Mouse (Mus musculus) inflammation-experienced regulatory T-cells, adult 16 weeks (primary cell): ENCODE data around the gene Nudt19. TPM values are rescaled to one million over a fixed set of nuclear protein-coding genes. Genes with fewer than 3 reads are reported as not detected.

Source experiments
- polyA plus RNA-seq: library from polyadenylated mRNA; unstranded; fragments of 100-300 nt; shearing (Covaris generic); gene quantifications from one replicate; pipeline ENCODE4 v1.2.1, GENCODE M21; 2017

Gene Nudt19
- polyA plus RNA-seq, result 51.1 TPM

DNA sequence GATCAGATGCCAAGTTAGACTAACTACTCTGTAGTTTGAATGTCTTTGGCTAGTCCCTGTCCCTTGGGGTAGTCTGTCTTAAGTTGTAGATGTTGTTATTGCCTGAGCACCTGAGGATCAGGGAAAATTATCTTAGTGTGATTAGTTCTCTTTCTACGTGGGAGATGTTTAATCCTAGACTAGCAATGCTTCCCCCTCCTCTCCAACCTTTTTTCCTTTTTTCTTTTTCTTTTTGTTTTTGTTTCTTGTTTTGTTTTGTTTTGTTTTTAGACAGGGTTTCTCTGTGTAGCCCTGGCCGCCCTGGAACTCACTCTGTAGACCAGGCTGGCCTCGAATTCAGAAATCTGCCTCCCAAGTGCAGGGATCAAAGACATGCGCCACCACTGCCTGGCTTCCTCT lies at the start of gene Nudt19:
Nudt19 (minus strand) TSS at position 100 of the 399 bp plus-strand sequence.

GRCm38 (mm10) chr7:35586055-35586905 lies 30.2 kb upstream of the Nudt19 start, which contains the start of gene Ankrd27:
Ankrd27 (plus strand) TSS chr7:35586244.

DNA sequence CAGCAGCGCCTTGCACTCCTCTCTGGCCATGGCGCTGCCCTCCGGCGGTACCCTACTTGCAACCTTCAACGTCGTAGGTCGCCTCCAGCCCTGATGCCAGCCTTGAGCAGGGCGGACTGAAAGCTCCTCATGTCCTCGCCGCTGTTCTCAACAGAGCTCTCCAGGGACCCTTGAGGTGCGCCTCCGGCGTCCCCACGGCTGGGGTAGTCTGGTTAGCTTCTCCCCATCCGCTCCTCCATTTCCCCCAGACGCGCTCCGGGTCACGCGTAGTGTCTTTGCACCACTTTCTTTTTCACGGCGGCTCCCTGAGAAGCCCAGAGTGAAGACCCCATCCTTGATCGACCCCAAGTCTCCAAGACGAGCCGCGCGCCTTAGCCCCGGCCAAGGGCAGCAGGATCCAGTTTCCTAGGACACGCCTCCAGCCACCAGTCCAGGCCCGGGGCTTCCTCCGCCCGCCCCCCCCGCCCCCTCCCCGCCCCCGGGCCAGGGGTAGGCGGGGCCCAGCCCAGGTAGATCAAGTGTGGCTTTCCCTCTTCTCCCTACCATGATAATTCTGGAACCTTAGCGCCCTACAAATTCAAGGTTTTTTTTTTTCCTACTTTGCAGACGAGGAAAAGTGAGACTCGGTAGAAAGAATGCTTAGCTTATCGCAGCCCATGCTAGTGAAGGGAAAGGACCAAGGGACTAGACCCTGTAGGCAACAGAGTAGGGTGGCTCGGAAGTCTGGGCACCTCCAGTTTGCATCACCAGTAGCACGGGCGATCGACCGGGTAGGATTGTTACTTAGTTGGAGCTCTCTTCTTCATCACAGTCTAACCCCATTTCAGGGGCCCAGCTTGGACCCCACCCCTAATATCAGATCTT lies 29.3 kb upstream of the Nudt19 start, which contains the start of gene Rgs9bp:
Rgs9bp (minus strand) TSS at position 392 of the 864 bp plus-strand sequence.

DNA sequence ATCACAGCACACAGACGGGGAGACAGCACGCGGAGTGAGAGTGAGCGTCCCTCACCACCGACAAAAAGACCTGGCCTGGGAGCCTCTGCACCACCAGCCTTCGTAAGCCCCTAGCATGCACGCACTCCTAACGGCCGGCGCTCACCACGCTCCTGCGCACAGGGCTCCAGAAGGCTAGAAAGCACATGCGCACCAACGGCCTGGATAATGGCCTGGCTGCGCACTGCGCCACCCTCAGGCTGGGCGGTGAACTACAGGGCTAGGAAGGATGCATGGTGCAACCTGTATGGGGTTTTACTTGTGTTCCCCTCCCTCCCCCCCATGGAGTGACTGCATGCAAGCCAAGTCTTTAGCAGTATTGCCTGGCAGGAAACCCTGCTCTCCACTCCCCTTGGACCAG lies 18.5 kb downstream of the Nudt19 start, which contains the start of gene Tdrd12:
Tdrd12 (minus strand) TSS at position 184 of the 400 bp plus-strand sequence.

Other genes with a start within 250 kb of the Nudt19 start
- 27.7 TPM for gene Gpatch1, start 237.9 kb downstream of the Nudt19 start, polyA plus RNA-seq
- 0.30 TPM for gene Rhpn2, start 222.1 kb downstream of the Nudt19 start, polyA plus RNA-seq
- 33.6 TPM for gene Faap24, start 159.5 kb downstream of the Nudt19 start, polyA plus RNA-seq
- gene Cep89, start 159.3 kb downstream of the Nudt19 start, polyA plus RNA-seq, result 14.7 TPM
- gene Slc7a9, start 107.5 kb downstream of the Nudt19 start, polyA plus RNA-seq, result not detected
- gene Tdrd12, start 18.6 kb downstream of the Nudt19 start, polyA plus RNA-seq, result not detected
- not detected for gene Rgs9bp, start 29.3 kb upstream of the Nudt19 start, polyA plus RNA-seq
- gene Ankrd27, start 29.9 kb upstream of the Nudt19 start, polyA plus RNA-seq, result 82.9 TPM
- gene Pdcd5, start 91.2 kb upstream of the Nudt19 start, polyA plus RNA-seq, result 78.1 TPM
- gene Dpy19l3, start 198.2 kb upstream of the Nudt19 start, polyA plus RNA-seq, result 66.3 TPM
- gene Zfp507, start 246.7 kb upstream of the Nudt19 start, polyA plus RNA-seq, result 26.6 TPM